Mouse (Mus musculus): ENCODE measurements around the gene Samd1. TPM values are rescaled to one million over a fixed set of nuclear protein-coding genes. Genes with fewer than 3 reads are reported as not detected.

The Samd1 gene
- polyA plus RNA-seq, 1 experiment from 2014 or later: 19.0 TPM

DNA sequence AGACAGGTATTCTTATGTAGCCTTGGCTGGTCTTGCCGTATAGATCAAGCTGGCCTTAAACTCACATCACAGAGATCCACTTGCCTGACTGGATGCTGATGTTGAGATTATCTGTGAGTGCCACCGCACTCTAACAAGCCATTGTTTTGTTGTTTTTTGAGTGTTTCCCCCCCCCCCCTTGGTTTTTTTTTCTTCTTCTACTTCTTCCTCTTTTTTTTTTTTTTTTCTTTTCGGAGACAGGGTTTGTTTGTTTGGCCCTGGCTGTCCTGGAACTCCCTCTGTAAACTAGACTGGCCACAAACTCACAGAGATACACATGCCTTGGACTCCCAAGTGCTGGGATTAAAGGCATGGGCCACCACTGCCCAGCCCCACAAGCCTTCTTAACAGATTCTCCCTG is 3.4 kb upstream of the Samd1 start:
- Histone ChIP-seq H3K36me3 (ENCODE audit: control insufficient read depth, insufficient read depth, low read length) (peaks cover 22% of the 10 kb centered on the region), H3K9me3 (ENCODE audit: control insufficient read depth, low read length) (no peaks in the 10 kb centered on the region), H3K4me3 (ENCODE audit: low read depth, low read length) (no peak overlapping the region), H3K9ac (ENCODE audit: low read length) (no peak overlapping the region), H3K27me3 (ENCODE audit: control insufficient read depth, insufficient read depth, low read length) (no peaks in the 10 kb centered on the region), H3K27ac (replicated peaks; ENCODE audit: low read depth, low read length) (no peak overlapping the region), H3K4me1 (ENCODE audit: control insufficient read depth, insufficient read depth, low read length) (peaks cover 8% of the 10 kb centered on the region), H3K4me2 (ENCODE audit: low read depth, severe bottlenecking) (no peak overlapping the region)
- ATAC-seq (ENCODE audit: insufficient number of reproducible peaks, low FRiP score, low TSS enrichment, low read depth) (no peak), DNase-seq (ENCODE audit: low spot score) (no peak)
- WGBS: 88% methylated on average over 3 of the region's 3 CpGs

- no peak for DNase-seq (ENCODE audit: low spot score)
- Histone ChIP-seq H3K4me3 (ENCODE audit: low read depth, low read length) (peak overlapping the region; percentile 76), H3K27me3 (ENCODE audit: control insufficient read depth, insufficient read depth, low read length) (0 out of 2 replicates have a peak, but pooled peaks cover 6% of the 10 kb centered on the region), H3K9ac (ENCODE audit: low read length) (peak overlapping the region; percentile 91; the same call in 1 of the 2 replicates), H3K9me3 (ENCODE audit: control insufficient read depth, low read length) (no peaks in the 10 kb centered on the region), H3K27ac (replicated peaks; ENCODE audit: low read depth, low read length) (no peak overlapping the region), H3K36me3 (ENCODE audit: control insufficient read depth, insufficient read depth, low read length) (peaks cover 20% of the 10 kb centered on the region), H3K4me2 (ENCODE audit: low read depth, severe bottlenecking) (peak overlapping the region; percentile 90), H3K4me1 (ENCODE audit: control insufficient read depth, insufficient read depth, low read length) (peaks cover 16% of the 10 kb centered on the region)
- ATAC-seq (ENCODE audit: insufficient number of reproducible peaks, low FRiP score, low TSS enrichment, low read depth): no peak
- WGBS: 16% methylated on average over 12 of the region's 12 CpGs
Measured at GRCm38 (mm10) chr8:83995973-83996372, 1.5 kb upstream of the Samd1 start.

DNA sequence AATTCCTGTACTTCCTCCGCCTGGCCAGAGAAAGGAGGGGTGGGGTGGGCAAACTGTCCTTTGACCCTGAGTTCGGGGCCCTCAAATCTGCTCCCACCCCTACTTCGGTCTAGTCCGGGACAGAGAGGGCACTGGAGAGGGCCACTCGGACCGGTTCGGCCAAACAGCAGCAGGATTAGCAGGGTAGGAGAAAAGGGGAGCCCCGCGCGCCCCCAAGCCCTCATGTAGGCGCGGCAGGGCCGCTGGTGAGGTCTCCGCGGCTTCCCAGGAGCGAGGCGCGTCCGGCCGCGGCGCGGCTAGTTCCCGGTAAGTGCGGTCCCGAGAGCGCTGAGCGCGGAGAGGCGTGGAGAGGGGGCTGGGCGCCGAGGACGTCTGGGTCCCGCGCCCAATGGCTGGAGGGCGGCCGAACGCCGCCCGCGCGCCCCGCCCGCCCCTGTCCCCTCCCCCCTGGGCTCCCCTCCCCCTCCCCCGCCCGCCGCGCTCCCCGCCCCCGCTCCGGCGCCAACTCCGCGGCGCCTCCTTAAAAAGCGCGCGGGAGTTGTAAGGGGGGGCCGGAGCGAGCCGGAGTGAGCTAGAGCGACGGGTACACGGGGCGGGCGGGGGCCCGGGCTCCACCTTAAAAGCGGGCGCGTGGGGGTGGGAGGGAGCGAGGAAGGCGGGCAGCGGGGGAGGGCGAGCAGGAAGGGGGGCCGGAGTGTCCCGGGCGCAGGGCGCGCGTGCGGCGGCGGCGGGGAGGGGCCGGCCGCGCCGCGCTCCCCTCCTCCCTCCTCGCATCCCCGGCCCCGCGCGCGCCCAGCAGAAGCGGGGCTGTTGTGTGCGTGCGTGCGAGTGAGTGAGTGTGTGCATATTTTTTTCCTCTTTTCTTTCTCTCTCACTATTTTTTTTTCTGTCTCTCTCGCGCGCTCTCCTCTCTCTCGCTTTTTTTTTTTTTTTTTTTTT is 636 bp upstream of the Samd1 start:
- Histone ChIP-seq H3K27me3 (ENCODE audit: control insufficient read depth, insufficient read depth, low read length) (0 out of 2 replicates have a peak, but pooled peaks cover 6% of the 10 kb centered on the region), H3K9me3 (ENCODE audit: control insufficient read depth, low read length) (no peaks in the 10 kb centered on the region), H3K4me3 (ENCODE audit: low read depth, low read length) (peak overlapping the region; percentile 76), H3K36me3 (ENCODE audit: control insufficient read depth, insufficient read depth, low read length) (peaks cover 11% of the 10 kb centered on the region), H3K4me2 (ENCODE audit: low read depth, severe bottlenecking) (peak overlapping the region; percentile 90), H3K4me1 (ENCODE audit: control insufficient read depth, insufficient read depth, low read length) (peaks cover 19% of the 10 kb centered on the region), H3K27ac (replicated peaks; ENCODE audit: low read depth, low read length) (peak overlapping the region; percentile 97), H3K9ac (ENCODE audit: low read length) (peak overlapping the region; percentile 91)
- peak; percentile 88 for DNase-seq (ENCODE audit: low spot score)
- 0% methylated on average over 54 of the region's 103 CpGs for WGBS
- peak; percentile 74 for ATAC-seq (ENCODE audit: insufficient number of reproducible peaks, low FRiP score, low TSS enrichment, low read depth)

DNA sequence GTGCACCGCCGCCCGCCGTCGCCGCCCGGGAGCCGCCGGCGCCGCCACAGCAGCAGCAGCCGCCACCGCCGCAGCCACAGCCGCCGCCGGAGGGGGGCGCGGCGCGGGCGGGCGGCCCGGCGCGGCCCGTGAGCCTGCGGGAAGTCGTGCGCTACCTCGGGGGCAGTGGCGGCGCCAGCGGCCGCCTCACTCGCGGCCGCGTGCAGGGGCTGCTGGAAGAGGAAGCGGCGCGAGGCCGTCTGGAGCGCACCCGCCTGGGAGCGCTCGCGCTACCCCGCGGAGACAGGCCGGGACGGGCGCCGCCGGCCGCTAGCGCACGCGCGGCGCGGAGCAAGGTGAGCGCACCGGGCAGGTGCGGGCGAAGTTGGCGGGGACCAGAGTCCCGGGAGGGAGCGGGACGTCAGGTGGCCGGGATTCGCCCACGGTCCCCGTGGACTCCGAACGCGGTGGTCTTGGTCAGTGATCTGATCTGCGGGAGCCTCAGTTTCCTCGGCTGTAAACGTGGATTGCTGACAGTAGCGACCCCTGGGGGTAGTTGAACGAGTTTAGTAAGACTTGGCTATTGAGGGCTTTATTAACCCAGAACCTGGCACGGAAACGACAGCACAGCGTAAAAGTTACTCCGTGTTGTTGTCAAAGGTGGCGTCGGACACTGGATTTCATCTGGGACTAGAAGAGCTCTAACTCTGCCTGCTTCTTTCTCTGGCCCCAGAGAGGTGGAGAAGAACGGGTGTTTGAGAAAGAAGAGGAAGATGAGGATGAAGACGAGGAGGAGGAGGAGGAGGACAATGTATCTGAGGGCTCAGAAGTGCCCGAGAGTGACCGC is 972 bp downstream of the Samd1 start:
- peak overlapping the region; percentile 76 for H3K4me3 ChIP-seq (ENCODE audit: low read depth, low read length)
- peak overlapping the region; percentile 97 for H3K27ac ChIP-seq (replicated peaks; ENCODE audit: low read depth, low read length)
- under 1% methylated on average over 68 of the region's 92 CpGs for WGBS
- DNase-seq (ENCODE audit: low spot score): peak; percentile 78
- H3K4me2 ChIP-seq (ENCODE audit: low read depth, severe bottlenecking): peak overlapping the region; percentile 90
- H3K9ac ChIP-seq (ENCODE audit: low read length): peak overlapping the region; percentile 82
- no peak for ATAC-seq (ENCODE audit: insufficient number of reproducible peaks, low FRiP score, low TSS enrichment, low read depth)
- H3K27me3 ChIP-seq (ENCODE audit: control insufficient read depth, insufficient read depth, low read length): 0 out of 2 replicates have a peak, but pooled peaks cover 6% of the 10 kb centered on the region
- peaks cover 19% of the 10 kb centered on the region for H3K4me1 ChIP-seq (ENCODE audit: control insufficient read depth, insufficient read depth, low read length)
- peaks cover 7% of the 10 kb centered on the region for H3K36me3 ChIP-seq (ENCODE audit: control insufficient read depth, insufficient read depth, low read length)
- H3K9me3 ChIP-seq (ENCODE audit: control insufficient read depth, low read length): no peaks in the 10 kb centered on the region

GRCm38 (mm10) chr8:83999057-83999705 is 1.7 kb downstream of the Samd1 start:
- peaks cover 7% of the 10 kb centered on the region; the same call in 1 of the 2 replicates for H3K36me3 ChIP-seq (ENCODE audit: control insufficient read depth, insufficient read depth, low read length)

DNA sequence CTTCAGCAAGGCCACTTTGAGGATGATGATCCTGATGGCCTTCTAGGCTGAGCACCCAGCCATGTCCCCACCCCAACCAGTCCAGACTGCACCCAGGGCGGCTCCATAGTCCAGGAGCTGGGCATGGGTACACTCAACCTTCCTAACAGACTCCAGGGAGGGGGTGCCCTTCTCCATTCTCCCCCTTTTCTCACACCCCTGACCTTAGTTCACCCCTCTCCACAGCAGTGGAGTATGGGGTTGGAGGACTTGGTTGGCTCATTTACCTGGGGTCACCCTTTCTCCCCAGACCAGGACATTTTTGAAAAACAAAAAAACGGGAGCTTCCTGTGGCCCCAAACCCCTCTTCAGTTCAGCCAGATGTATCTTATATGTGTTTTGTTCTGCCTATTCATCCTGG is 2.4 kb downstream of the Samd1 start:
- no peak overlapping the region for H3K27ac ChIP-seq (replicated peaks; ENCODE audit: low read depth, low read length)
- H3K36me3 ChIP-seq (ENCODE audit: control insufficient read depth, insufficient read depth, low read length): peaks cover 5% of the 10 kb centered on the region; the same call in 1 of the 2 replicates
- DNase-seq (ENCODE audit: low spot score) (no peak), ATAC-seq (ENCODE audit: insufficient number of reproducible peaks, low FRiP score, low TSS enrichment, low read depth) (no peak)
- 92% methylated on average over 2 of the region's 2 CpGs for WGBS
- 0 out of 2 replicates have a peak, but pooled peaks cover 6% of the 10 kb centered on the region for H3K27me3 ChIP-seq (ENCODE audit: control insufficient read depth, insufficient read depth, low read length)
- peak overlapping the region; percentile 76 for H3K4me3 ChIP-seq (ENCODE audit: low read depth, low read length)
- H3K4me2 ChIP-seq (ENCODE audit: low read depth, severe bottlenecking): no peak overlapping the region
- no peaks in the 10 kb centered on the region for H3K9me3 ChIP-seq (ENCODE audit: control insufficient read depth, low read length)
- H3K9ac ChIP-seq (ENCODE audit: low read length): 0 out of 2 replicates have a peak overlapping the region, but pooled peaks have one; percentile 12
- peaks cover 23% of the 10 kb centered on the region for H3K4me1 ChIP-seq (ENCODE audit: control insufficient read depth, insufficient read depth, low read length)

More at GRCm38 (mm10) chr8:83999057-83999705, 1.7 kb downstream of the Samd1 start:
- WGBS: 68% methylated on average over 16 of the region's 16 CpGs
- peak overlapping the region; percentile 76 for H3K4me3 ChIP-seq (ENCODE audit: low read depth, low read length)
- H3K4me1 ChIP-seq (ENCODE audit: control insufficient read depth, insufficient read depth, low read length): peaks cover 20% of the 10 kb centered on the region
- H3K27me3 ChIP-seq (ENCODE audit: control insufficient read depth, insufficient read depth, low read length): 0 out of 2 replicates have a peak, but pooled peaks cover 6% of the 10 kb centered on the region
- H3K27ac ChIP-seq (replicated peaks; ENCODE audit: low read depth, low read length): no peak overlapping the region
- no peaks in the 10 kb centered on the region for H3K9me3 ChIP-seq (ENCODE audit: control insufficient read depth, low read length)
- DNase-seq (ENCODE audit: low spot score) (no peak), ATAC-seq (ENCODE audit: insufficient number of reproducible peaks, low FRiP score, low TSS enrichment, low read depth) (no peak)
- H3K4me2 ChIP-seq (ENCODE audit: low read depth, severe bottlenecking): peak overlapping the region; percentile 90
- peak overlapping the region; percentile 2 for H3K9ac ChIP-seq (ENCODE audit: low read length)

DNA sequence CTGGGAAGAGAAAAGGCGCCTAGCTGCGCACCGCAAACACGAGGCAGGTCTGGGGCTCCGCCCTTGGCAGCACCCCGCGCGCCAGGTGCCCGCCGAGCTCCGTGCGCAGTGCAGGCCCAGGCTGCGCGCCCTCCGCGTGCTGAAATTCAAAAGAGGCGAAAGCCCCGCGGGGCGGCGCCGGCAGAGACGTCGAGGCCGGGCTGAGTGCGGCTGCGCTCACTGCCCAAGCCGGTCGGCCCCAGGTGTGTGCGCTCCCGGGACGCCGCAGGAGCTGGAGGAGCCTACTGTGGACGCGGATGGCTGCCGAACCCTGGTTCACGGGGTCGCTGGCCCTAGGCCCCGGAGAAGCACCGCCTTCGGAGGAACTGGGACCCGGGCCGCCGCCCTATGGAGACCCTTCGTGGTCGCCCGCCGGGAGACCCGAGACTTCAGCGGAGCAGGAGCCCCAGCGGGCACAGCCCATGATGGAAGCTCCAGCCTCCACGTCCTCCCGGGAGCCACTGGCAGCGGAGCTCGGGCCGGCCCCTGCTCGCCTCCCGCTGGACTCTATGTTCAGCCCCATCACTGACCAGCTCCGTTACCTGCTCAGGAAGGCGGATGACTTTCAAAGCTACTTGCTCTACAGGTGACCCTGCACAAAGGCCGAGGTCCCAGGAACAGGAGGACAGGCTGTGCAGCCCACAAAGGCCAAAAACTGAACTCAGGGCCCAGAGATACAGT is 4.0 kb downstream of the Samd1 start, which contains the start of gene 1700067K01Rik:
Gene 1700067K01Rik, plus strand, starts transcription at position 222 of the 720 bp plus-strand sequence.
- Histone ChIP-seq H3K4me3 (ENCODE audit: low read depth, low read length) (0 out of 2 replicates have a peak within 1 kb of the TSS, but pooled peaks have one; percentile 5), H3K9me3 (ENCODE audit: control insufficient read depth, low read length) (no peaks in the 10 kb centered on the region), H3K9ac (ENCODE audit: low read length) (no peak within 1 kb of the TSS), H3K4me2 (ENCODE audit: low read depth, severe bottlenecking) (peak within 1 kb of the TSS; percentile 29), H3K27ac (replicated peaks; ENCODE audit: low read depth, low read length) (no peak within 1 kb of the TSS), H3K36me3 (ENCODE audit: control insufficient read depth, insufficient read depth, low read length) (peaks cover 5% of the 10 kb centered on the region; the same call in 1 of the 2 replicates), H3K4me1 (ENCODE audit: control insufficient read depth, insufficient read depth, low read length) (peaks cover 18% of the 10 kb centered on the region), H3K27me3 (ENCODE audit: control insufficient read depth, insufficient read depth, low read length) (0 out of 2 replicates have a peak, but pooled peaks cover 6% of the 10 kb centered on the region)
- WGBS: 23% methylated on average over 48 of the region's 61 CpGs
- DNase-seq (ENCODE audit: low spot score) (no peak), ATAC-seq (ENCODE audit: insufficient number of reproducible peaks, low FRiP score, low TSS enrichment, low read depth) (no peak)

Data from limb, embryonic 11.5 days (tissue).